Mouse (Mus musculus) kidney, adult 11 months (tissue): Measurements from ENCODE around the gene Gtdc1.

Experiments
- DNase-seq: peaks from one replicate; pipeline ENCODE4 v3.0.0; 2022

Gtdc1 gene

GRCm38 (mm10) chr2:44571810-44572209 is 355.6 kb downstream of the Gtdc1 start:
- DNase-seq = no peak

DNA sequence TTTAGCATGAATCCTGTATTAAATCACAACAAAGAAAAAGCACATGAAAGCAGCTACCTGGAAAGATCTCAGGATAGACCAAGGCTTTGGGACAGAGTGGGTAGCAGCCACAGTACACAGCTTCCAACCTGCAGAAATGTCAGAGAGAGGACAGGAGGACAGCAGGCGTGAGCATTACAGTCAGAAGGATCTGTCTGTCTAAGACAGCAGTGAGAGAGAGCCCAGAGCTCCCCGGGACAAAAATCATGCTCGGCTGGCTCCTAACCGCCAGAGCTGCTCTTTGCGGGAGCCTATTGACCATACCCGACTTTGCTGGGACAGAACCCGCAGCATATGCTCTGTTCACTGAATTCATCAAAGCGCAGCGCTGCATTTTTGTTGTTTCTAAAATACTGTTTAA is 356.3 kb downstream of the Gtdc1 start:
- DNase-seq = peak; percentile 23

GRCm38 (mm10) chr2:44569140-44569952 is 358.1 kb downstream of the Gtdc1 start:
- no peak for DNase-seq

GRCm38 (mm10) chr2:44564776-44565692 is 362.4 kb downstream of the Gtdc1 start:
- no peak for DNase-seq

- DNase-seq = no peak
These were observed 365.7 kb downstream of the Gtdc1 start for GRCm38 (mm10) chr2:44561789-44562188.

DNA sequence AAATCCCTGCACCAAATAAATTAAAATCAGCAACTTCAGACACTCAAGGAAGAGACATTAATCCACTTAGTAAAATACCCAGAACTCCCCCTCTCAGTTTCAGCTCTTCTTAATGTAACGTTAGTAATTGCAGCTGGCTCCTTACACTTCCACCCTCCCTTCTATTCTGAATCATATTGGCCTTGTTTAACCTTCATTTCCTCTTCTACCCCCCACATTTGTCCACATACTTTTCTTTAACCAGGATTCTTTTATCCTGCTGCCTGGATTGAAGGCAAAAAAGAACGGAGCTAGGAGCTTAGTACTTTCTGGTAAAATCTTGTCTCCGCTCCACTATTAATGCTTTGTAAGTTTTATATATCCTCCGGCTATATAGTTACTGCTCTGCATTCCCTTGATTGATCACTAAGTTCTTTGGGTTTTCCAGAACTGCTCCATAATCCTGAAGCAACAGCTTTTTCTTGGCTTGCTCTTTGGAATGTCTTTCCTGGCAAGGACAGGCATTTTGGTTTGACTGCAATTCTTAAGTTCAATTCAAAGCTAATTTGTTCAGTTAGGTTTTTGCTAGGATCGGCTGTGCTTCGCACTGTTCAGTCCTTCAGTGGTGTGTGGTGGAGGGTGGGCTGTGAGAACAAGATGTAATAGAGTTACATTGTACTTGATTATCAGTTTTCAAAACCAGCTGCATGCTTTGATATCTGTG is 368.1 kb downstream of the Gtdc1 start:
- DNase-seq = no peak

DNA sequence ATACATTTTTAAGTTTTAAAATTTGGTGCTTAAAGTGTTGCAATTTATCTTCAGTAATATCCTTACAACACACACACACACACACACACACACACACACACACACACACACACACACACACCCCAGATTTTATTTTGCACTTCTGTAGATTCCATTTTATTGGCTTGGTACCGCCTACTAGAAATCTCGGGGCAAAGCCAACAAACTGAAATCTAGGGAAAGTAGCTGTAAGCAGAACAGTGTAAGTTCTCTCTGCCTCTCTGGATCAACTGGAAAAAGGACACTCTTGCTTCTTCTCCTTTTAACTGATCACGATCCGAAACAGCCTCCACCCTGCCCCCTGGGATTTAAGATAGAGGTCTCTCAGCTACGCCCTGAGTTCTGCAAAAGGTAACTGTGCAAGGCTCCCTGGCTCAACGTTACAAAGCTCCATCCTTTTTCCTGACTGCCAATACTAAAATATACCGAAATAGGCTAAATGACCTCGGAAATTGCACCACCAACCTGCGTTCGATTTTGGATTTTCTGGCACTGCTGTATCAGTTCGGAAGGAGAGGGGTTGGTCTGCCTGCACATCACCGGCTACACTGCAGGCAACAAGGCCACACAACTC is 369.7 kb downstream of the Gtdc1 start:
- no peak for DNase-seq

- no peak for DNase-seq
These were observed 370.4 kb downstream of the Gtdc1 start for GRCm38 (mm10) chr2:44556861-44557592.

GRCm38 (mm10) chr2:44554716-44555115 is 372.7 kb downstream of the Gtdc1 start:
- no peak for DNase-seq

DNA sequence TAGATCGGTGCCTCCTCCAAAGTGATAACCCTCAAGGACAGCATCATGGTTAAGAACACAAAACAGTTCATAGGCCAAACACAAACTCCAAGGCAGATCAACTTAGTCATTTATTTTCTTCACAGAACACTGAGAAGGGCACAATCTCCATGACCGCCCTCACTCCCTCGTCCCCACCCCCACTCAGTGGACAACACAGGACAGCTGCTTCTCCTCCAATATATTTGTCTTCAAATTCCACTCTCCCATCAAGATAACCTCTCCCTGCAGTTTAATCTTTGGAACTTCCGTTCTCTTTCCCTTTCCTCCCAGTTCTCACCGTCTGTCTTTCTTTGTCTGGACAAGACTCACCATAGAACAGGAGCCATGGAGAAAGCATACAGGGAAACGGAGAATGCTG is 378.1 kb downstream of the Gtdc1 start:
- peak; percentile 57 for DNase-seq

DNA sequence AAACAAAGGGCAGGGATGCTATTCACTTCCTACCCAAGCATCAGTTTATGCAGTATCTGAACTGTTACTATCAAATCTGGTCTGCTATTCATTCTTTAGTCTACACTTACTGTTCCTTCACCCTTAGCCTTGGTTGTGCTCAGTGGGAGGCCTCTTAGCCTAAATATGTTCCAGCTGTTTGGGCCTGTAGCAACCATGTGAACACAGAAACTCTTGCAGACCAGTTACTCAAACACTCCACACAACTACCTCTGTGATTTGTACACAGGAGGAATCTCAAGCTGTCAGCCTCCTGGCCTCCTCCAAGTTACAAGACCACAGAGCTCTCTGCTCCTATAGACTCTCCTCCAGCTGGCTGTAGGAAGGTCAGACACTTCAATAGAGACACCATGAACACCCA is 384.7 kb downstream of the Gtdc1 start:
- no peak for DNase-seq

GRCm38 (mm10) chr2:44541726-44542125 is 385.7 kb downstream of the Gtdc1 start:
- DNase-seq = no peak

- DNase-seq = peak; percentile 53
These were observed 386.6 kb downstream of the Gtdc1 start for GRCm38 (mm10) chr2:44540881-44541280.

GRCm38 (mm10) chr2:44539121-44539634 is 388.3 kb downstream of the Gtdc1 start:
- no peak for DNase-seq

- no peak for DNase-seq
These were observed 389.3 kb downstream of the Gtdc1 start for GRCm38 (mm10) chr2:44538135-44538534.

GRCm38 (mm10) chr2:44535760-44536159 is 391.7 kb downstream of the Gtdc1 start:
- DNase-seq = no peak

DNA sequence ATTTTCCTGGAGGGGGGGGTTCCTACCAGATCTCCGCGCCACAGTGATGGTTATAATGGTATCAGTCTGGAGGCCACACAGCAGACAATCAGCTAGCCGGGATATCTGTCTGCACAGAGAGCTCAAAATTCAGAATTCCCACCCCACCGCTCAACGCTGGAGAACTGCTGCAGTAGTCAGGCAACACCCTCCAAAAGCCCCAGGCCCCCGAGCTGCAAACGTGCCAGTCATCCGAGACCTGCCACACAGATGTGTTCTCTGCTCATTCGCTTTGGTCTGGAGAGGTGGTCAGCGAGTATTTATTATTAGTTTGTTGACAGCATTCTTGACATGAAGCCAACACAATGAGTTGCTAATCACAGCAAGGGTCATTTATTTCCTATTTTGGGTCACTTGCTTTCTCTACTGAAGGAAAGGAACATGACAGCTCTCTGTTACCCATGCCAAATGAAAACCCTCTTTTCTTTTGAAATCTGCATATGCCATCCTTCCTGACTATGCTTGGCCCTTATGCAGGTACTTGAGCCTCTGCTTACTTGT is 392.3 kb downstream of the Gtdc1 start:
- no peak for DNase-seq

GRCm38 (mm10) chr2:44526110-44527032 is 401.1 kb downstream of the Gtdc1 start:
- no peak for DNase-seq

GRCm38 (mm10) chr2:44525187-44525919 is 402.1 kb downstream of the Gtdc1 start:
- DNase-seq = no peak

GRCm38 (mm10) chr2:44519236-44519635 is 408.2 kb downstream of the Gtdc1 start:
- DNase-seq = no peak
